Mouse (Mus musculus): ENCODE results near the gene Ankdd1a.

Ankdd1a gene

DNA sequence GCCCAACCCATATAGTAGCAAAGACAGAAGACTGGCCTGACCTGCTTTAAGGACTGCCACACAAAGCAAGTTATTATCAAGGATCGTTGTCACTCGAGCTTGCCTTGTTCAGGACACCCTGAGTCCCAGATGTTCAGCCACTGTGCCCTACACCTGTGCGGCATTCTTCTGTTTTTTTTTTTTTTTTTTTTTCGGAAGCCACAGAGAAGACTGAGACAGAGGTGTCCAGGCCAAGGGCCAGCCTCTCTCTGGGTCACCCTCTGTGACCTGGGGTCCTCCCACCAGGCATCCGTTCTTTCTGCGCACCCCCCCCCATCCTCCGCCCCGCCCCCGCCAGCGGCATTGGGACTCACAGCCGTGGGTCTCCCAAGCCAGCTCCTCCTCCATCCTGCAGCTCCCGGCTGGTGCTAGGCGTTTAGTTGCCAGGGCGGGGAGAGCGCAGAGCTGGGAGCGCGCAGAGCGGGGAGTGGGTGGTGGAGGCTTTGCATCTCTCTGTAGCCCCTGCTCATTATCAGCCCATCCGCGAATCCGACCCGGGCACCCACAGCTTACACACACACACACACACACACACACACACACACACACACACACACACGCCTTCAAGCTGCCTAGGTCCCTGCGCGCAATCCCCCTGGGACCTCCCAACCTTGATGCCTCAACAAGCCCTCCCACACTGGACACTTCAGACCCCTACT, at the start of gene Ankdd1a:
Gene Ankdd1a (minus strand): TSS at position 387 of the 698 bp plus-strand sequence.
- DNase-seq (ENCODE audit: low spot score) = peak; percentile 55

DNA sequence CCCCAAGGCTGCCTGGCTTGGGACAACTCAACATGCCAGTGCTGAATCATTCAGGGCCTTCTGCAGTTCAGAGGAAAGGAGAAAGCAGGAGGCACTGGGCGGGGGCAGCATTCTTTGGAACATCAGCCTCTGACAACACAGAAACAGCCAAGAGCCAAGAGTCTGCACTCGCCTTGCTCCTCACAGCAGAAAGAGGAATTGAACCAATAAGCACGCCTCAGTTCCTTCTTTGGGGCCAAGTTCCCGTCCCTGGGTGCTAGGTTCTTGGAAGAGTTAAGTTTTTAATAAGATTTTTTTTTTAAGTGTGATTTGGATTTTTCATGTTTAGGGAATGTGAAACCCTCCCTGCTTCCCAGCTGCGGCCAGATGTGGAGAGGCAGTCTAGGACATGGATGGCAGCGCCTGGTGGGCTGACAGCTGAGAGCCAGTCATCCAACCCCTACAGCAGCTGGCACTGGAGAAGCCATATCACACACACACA, 49.5 kb upstream of the Ankdd1a start:
- no peak for DNase-seq (ENCODE audit: low spot score)

DNA sequence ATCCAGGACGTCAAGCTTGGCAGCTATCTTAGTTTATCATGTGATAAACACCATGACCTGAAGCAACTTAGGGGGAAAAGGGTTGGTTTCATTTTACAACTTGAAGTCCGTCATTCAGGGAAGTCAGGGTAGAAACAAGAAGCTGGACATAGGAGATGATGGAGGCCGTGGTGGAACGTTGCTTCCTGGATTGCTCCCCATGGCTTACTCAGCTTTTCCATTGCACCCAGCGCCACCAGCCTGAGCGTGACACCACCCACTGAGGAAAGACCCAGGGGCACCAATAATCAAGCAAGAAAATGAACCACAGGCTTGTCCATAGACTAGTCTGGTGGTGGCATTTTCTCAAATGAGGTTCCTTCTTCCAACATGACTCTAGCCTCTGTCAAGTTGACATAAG, 48.8 kb upstream of the Ankdd1a start:
- DNase-seq (ENCODE audit: low spot score) = no peak

DNA sequence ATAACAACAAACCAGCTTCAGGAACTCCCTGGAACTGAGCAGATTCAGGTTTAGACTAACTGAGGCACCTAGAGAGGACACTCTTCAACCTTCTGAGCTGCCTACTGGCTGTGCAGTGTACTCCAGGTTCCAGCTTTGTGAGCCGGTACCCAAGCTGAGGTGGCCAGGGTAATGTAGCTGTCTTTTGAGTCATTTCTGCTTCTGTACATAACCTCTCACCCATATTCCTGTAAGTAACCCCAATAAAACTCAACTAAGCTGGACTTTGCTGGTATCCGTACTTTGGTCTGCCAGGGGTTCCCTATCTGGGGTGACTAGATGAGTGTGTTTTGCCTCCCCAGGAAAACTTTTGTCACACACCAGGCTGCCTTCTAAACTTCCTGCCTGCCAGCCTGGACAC, 44.7 kb upstream of the Ankdd1a start:
- DNase-seq (ENCODE audit: low spot score) = no peak

DNA sequence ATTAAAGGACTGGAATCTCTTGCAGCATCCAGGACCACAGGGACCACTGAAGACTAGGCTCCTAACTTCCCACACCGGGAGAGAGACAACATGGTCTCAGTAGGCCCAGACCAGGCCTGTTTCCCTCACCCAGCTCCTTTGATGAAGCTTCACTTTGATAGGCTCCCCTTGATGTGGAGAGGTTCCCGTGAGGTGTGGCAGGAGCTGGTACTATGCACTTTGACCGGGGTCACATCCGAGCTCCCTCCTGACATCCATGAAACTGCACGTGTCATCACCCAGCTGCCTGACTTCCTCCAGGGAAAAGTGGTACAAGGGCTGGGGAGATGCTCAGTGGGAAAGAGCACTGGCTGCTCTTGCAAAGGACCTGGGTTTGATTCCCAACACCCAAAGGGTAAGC, 43.1 kb upstream of the Ankdd1a start:
- DNase-seq (ENCODE audit: low spot score) = no peak

DNA sequence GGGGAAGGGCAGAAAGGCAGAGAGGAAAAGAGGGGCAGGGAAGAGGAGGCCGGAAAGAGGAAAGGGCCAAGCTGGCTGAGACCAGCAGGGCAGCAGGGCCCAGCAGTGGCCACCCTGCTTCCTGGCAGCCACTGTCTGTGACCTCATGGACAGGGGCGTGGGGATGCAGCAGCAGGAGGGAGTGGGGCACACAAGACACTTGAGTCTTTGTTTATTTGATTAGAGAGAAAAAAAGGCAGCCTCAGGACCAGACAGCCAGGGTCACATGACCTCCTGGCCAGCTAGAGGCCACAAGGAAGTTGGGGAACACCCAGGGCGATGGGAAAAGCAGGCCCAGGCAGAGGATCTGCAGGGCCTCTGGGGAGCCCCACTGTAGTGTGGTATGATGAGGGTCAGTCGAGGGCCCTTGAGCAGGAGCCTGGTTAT, 42.1 kb upstream of the Ankdd1a start:
- peak; percentile 72 for DNase-seq (ENCODE audit: low spot score)

DNA sequence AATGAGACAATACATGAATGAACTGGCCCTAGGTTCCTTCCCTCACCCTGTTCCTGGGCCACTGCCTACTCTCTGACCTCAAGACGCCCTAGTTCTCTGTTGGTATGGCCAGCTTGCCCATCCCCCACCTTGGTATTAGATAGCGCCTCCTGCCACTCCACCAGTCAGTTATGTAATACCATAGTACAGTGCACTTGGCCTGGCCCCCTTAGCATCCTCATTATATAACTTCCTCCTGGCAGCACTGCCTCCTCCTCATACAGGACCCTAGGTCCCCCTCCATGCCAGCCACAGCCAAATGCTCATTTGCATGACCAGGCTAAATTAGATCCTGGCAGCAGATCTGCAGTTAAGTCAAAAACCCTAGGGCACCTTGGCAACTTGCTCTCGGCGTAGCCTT, 41.0 kb upstream of the Ankdd1a start:
- DNase-seq (ENCODE audit: low spot score) = peak; percentile 55

DNA sequence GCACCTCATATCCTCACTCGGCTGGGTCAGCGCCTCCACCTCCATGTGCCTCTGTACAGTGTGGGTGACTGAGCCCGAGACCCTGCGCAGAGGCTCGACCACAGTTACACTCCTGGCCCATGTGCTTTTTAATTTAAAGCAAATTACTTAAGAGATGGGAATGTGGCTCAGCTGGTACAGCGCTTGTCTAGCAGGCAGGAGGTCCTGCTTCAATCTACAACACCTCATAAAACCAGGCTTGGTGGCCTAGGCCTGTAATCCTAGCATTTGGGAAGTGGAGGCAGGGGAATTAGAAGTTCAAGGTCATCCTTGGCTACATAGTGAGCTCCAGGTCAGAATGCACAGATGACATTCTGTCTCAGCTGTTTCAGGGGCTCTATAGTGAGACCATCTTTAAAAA, 38.8 kb upstream of the Ankdd1a start:
- DNase-seq (ENCODE audit: low spot score) = no peak

DNA sequence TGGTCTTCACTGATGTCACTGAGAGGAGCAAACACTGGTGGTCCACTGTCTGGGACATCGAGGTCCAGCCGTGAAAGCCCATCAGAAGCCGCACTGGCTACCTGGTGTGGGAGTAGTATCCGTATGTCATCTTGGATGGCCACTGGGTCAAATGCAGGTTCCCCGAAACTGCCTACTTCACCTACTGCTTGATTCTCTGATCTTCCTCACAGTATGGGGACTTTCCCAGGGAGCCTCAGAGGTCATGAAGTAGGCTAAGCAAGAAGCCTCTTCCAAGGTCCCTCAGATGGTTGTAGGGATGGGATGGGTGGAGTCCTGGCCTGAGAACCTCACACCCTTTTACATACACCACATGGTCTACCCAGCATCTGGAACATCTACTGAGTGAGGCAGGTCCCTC, 37.0 kb upstream of the Ankdd1a start:
- DNase-seq (ENCODE audit: low spot score) = no peak

DNA sequence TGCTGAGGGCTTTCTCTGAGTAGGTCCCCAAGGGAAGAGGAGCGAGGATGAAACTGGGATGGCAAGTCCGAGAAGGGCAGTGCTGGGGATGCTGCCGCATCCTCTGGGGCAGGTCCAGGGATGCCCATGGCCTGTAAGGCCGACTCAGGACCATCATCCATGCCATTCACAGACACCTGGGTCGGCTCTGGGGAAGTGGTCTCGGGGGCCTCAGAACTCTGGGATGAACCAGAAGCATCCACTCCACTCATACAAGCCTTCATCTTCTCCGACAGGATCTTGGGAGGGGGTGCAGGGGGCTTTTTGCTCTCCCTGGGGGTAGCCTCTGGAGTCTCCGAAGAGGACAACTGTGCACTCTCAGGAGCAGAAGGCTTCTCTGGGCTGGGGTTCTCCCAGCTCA, 36.4 kb upstream of the Ankdd1a start:
- DNase-seq (ENCODE audit: low spot score) = no peak

DNA sequence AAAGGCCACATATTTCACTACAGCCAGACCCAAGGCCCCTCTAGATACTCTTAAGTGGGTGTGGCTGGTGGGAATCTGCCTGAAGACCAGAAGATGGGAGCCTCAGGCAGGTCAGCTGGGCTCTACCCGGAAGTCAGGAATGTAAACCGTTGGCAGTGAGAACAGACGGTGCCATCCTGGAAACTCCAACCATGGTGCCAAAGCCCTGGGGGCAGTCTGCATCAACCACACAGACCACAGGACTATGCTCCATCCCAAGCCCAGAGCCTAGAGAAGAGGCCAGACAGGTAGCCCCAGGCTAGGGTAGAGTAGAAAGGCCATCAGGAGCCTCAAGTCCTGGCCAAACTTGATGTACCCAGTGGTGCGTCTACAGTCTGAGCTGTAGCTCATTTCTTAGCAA, 35.6 kb upstream of the Ankdd1a start:
- DNase-seq (ENCODE audit: low spot score) = no peak

DNA sequence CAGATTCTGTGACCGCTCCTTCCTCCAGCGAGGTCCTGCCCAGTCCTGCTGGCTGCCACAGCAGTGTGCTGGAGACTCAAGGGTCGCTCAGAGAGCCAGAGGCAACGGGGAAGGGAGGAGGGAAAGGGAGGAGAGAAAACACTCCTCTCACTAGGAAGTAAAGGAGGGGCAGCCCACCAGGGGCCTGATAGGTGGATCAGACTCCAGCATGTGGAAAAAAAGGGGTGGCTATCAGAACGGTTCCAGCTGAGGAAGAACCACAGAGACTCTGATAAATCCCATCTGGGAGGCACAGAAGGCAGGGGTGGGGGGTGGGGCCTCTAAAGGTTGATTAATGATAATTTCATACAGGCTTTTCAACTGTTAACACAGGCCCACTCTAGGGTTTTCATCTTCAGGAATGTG, 35.0 kb upstream of the Ankdd1a start:
- no peak for DNase-seq (ENCODE audit: low spot score)

DNA sequence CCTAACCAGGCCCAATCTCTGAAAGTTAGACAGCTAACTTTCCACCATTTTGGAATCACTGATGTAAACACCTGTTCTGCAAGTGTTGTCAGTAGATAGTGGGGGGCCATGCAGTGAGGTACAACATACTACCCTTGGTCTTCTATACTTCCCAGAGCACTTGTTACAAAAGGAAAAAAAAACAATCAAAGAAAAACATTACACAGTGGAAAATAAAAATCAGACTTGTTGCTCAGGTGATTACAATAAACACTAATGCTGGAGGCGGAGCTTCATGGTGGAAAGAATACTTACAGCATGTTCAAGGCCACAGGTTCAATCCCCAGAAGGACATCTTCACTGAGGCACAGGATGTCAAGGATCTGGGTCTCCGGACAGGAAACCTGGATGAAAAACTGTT, 32.7 kb upstream of the Ankdd1a start:
- DNase-seq (ENCODE audit: low spot score) = no peak

DNA sequence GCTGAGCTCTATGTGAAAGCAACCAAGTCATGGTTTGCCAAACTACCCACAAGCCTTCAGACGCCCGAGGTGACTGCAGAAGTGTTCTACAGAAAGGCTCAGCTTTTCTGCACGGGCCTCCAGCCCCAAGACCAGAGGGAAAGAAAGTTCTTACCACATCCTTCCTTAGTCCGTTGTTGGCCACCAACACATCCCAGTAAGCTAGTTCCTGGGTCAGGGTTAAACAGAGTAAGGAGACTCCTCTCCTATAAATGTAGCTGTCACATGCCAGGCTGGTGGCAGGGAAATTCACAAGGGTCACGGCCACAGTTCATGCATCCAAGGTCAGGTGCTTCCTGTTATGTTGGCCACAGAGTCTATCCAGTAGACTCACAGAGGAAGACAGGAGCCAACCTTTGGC, 32.1 kb upstream of the Ankdd1a start:
- no peak for DNase-seq (ENCODE audit: low spot score)

DNA sequence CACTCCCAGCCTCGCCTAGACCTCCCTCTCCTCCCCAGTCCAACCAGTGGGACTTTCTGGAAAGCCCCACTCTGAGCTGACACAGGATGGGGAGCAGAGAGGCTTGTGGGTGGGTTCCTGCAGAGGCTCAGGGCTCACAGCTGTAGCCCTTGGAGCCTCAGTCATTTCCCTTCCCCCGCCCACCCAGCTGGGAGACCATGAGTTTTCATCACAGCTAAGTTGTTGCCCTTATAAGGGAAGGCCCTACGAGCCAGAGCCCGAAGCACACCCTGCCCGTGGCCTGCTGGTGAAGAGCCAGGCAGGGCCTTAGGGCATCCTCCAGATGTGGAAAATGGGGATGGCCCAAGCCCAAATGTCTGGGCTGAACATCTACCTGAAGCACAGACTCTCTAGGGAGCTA, 31.0 kb upstream of the Ankdd1a start:
- DNase-seq (ENCODE audit: low spot score) = peak; percentile 83

DNA sequence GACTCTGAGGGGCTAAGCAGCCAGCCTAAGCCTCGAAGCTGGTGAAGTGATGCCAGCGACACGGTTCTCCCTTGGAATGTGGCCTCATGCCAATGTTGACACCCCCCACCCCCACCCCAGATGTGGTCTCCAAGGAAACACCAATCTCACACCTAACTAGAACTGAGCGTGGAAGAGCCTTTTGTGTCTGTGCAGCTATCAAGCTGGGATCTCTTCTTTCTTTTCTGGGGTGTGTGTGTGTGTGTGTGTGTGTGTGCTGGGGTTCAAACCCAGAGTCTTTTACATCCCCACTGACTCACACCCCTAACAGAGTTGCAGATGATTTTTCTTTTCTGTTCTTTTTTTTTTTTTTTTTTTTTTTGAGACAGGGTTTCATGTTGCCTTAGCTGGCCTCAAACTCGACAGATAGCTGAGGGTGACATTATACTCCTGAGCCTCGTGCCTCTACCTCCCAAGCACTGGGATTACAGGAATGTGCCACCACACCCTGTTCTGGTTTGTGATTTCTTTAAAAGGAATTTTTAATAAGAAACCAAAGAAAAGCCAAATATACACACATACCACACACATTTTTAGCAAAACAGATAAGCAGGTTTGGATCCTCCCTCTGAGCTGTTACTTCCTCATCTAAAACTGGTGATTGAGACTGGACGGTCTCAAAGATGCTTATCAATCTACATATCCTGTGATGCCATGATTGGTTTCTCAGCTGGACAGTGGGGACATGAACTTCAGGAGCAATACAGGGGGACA, 30.3 kb upstream of the Ankdd1a start:
- no peak for DNase-seq (ENCODE audit: low spot score)

DNA sequence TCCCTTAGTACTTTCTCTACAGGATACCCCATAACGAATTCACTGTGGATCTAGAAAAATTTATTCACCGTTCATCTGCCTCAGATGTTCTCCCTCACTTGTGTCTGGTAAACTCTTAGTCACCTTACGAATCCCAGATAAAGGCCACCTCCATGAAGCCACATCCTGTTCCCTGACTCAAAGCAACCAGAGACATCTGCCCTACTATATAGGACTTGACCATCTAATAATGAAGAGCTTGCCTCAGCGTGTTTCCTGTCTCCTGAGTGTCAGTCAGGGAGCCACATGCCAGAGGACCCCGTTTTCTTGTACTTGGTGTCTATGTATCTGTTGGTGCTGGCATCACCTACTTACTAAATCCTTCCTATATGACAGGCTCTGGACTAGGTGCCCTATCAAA, 29.6 kb upstream of the Ankdd1a start:
- no peak for DNase-seq (ENCODE audit: low spot score)

DNA sequence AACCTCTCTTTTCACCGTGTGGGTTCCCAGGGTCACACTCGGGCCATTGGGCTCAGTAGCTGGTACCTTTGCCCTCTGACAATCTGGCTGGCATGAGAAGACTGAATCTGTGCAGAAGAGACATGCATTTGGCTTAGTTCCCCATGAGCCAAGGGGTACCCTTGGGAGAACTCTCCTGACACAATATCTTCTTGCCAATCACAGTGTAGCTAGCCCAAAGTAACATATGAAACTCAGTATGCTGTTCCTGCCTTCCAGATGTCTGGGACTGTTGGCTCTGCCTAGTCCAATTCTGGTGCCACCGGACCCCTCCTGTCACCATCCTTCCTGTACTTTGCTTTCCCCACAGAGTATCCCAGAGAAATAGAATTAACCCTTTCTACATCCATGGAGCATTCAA, 29.1 kb upstream of the Ankdd1a start:
- no peak for DNase-seq (ENCODE audit: low spot score)

DNA sequence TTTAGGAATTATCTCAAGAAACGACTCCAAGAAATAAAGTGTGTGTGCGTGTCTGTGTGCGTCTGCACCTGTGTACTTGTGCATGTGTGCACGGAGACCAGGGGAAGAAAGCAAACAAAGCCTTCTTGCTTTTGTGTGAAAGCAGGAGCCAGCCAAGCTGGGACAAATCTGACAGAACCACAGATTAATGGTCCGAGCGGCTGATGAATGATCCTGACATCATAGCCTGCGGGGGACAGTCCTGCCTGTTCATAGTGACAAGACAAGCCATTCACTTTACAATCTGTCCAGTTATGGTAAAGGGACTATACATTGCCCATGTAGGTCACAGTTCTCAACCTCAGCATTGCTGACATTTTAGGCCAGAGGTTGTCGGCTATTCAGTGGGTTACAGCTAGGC, 28.3 kb upstream of the Ankdd1a start:
- peak; percentile 39 for DNase-seq (ENCODE audit: low spot score)

DNA sequence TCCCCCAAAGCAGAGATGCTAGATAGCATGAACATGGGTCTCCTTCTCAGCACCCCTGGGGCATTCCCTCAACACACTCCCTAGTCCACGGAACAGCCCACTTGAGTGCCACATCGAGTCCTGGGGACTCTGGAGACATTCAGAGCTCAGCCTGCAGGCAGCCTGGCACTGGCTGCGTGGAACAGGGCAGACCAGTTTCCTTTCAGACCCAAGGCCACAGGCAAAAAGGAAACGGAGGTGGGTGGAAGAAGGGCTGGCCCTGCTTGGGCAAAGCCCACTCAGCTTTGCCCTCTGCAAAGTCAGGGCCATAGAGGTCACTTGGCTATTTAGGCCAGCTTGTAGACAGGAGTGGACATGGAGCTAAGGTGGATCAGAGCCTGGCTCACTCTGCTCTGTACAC, 27.9 kb upstream of the Ankdd1a start:
- no peak for DNase-seq (ENCODE audit: low spot score)

DNA sequence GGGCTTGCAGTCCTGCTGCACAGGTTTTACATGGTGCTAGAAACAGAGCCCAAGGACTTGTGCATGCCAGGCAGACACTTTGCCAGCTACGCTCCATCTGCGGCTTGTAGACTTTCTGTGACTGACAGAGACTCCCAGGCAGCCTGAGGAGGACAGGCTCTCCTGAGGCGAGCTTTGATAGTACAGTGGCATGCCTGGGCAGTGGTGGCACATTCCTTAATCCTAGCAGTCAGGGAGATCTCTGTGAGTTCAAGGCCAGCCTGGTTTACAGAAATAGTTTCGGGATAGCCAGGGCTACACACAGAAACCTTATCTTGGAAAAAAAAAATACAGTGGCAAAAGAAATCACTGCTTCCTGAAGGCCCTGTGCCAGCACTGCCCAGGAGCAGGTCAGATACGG, 27.1 kb upstream of the Ankdd1a start:
- no peak for DNase-seq (ENCODE audit: low spot score)

DNA sequence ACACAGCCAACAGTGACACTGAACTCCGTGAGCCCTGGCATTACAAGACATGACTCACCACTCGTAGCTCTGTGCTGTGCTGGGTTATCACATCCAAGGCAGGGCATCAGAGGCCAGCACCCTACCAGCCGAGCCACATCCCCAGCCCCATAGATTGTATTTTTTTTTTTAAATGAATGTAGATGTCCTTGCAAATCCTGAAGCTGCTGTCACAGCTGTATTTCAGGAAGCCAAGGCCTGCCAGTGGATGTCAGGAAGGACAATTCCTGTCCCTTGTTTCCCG, 26.4 kb upstream of the Ankdd1a start:
- no peak for DNase-seq (ENCODE audit: low spot score)

DNA sequence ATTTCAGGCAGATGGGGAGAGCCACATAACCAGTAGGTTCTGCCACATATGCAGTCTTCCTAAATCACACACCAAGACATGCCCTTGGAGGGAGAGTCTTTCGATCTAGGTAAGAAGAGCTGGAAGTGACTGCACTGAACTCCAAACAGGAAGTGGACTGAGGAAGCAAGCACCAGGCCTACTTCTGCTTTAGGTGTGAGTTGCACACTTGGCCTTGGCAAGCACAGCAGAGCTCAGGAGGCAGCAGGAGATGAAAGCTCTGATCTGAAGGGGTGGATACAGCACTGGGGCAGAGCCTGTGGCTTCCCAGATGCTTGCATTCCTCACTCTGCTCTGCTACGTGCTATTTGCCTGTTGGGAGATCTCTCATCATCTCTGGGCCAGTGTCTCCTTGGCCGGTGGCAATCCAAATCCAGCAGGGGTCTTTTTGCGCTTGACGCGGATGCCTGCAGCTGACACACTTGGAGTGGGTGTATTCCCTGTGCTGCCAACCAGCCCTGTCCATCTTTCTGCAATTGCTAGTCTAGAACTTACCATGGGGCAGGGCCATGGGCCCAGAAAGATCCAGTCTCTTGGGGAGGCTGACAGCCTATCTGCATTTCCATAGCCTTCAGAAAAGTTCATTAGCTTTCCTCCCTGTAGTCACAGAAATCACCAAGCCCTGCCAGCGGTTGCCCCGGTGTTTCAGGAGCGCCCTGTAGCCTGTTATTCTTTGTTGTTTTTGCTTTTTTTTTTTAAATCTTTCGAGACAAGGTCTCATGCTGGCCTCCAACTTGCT, 25.8 kb upstream of the Ankdd1a start:
- DNase-seq (ENCODE audit: low spot score) = no peak

Data from testis, postnatal 10 days (tissue).